Mouse (Mus musculus): ENCODE measurements around the gene Ndufs7.

DNA sequence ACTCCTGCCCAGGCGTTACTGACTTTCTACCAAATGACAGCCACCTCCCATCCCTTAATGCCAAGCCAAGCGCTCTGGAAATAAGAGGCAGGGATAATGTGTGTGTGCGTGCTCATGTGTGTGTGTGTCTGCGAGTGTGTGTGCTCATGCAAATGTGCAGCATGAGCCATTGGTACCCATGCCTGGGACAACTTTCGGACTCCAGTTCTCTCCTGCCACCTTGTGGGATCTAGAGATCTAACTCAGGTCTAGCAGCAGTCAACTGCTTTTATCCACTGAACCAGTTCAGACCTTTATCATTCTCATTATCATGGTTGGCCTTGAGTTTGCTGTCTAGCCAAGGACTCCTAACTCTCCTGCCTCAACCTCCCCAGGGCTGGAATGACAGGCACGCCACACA, 1.1 kb upstream of the Ndufs7 start:
- TF ChIP-seq GATA1 (IDR thresholded peaks at IDR 0.05; ENCODE audit: low read length) (no peak), TAL1 (IDR thresholded peaks at IDR 0.05; ENCODE audit: low read length) (no peak)
